In the genomic region with DNA sequence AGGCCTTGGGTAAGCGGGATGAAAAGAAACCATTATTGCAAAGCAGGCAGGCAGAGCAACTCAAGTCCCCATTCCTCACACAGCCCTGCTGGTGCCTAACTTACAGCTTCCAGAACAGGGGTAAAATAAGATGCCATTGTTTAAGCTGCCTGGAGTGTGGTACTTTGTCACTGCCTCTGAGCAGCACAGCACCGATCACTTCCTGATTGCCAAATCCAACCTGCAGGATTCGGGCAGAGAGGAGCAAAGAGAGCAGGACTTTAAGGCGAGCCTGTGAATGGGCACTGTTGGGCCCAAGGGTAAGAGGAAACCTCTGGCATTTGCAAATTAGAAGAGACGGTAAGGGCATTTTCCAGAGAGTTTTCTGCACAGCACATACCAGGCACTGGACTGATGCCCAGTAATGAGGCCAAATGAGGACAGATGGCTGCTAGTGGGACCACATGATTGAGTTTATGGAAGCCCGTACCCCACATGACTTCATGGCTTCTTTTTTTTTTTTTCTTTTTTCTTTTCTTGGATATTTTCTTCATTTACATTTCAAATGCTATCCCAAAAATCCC, we compare ENCODE assay signal across 13 mouse cellular contexts. TPM values are rescaled to one million over a fixed set of nuclear protein-coding genes. Genes with fewer than 3 reads are reported as not detected.
DNase-seq lines count a peak whose midpoint lies in the region; ATAC-seq lines count a peak whose summit lies in the region.
"Had no signal": no experiment of that assay in that cellular context is flagged by ENCODE, and none has a peak within 500 bp of the region (broad histone marks: within the 10 kb centered on the region; RNA-seq: fewer than 3 reads in every experiment).

No protein-coding gene starts in this region.

- H3K9ac ChIP-seq in kidney, embryonic 14.5 days (ENCODE audit: low read depth, low read length): no peak overlapping the region
- H3K9ac ChIP-seq: embryonic facial prominence, embryonic 12.5 days; intestine, embryonic 15.5 days had no signal

- WGBS in kidney, embryonic 14.5 days: 81% methylated on average over 6 of the region's 6 CpGs

- no peaks in the 10 kb centered on the region for H3K9me3 ChIP-seq in kidney, embryonic 14.5 days (ENCODE audit: control insufficient read depth, low read length)
- H3K9me3 ChIP-seq: embryonic facial prominence, embryonic 12.5 days; intestine, embryonic 15.5 days had no signal

- no peaks in the 10 kb centered on the region for H3K36me3 ChIP-seq in kidney, embryonic 14.5 days (ENCODE audit: control insufficient read depth, insufficient read depth, low read length)
- H3K36me3 ChIP-seq: embryonic facial prominence, embryonic 12.5 days; intestine, embryonic 15.5 days had no signal

- peak; percentile 35 for DNase-seq in gastrocnemius, postnatal 14 days
- no peak for DNase-seq in gastrocnemius, adult 8-10 months (ENCODE audit: low spot score in 2 of 2)
- peak; percentile 26 to 52 for DNase-seq in kidney, adult 8-10 months
- peak; percentile 74 for DNase-seq in Muller cell, postnatal 12 days (ENCODE audit: inconsistent ontology term)
- DNase-seq in cerebellum, adult 18-20 months: peak; percentile 70 to 74
- DNase-seq in lung, postnatal 25 days (ENCODE audit: low spot score): no peak
- DNase-seq: adrenal gland, adult 2 months; lung, postnatal 10 days had no signal

- no peaks in the 10 kb centered on the region; the same call in 1 of the 2 replicates for H3K4me1 ChIP-seq in kidney, embryonic 14.5 days (ENCODE audit: control insufficient read depth, insufficient read depth, low read length)
- H3K4me1 ChIP-seq: embryonic facial prominence, embryonic 12.5 days had no signal

- no peak overlapping the region for H3K4me2 ChIP-seq in kidney, embryonic 14.5 days (replicated peaks; ENCODE audit: low read depth, low read length)
- H3K4me2 ChIP-seq: embryonic facial prominence, embryonic 12.5 days; intestine, embryonic 15.5 days had no signal

- intact Hi-C loops in gastrocnemius, postnatal 14 days (cut with DNase I; ENCODE audit: low total_unique reads): no loop called here

- H3K4me3 ChIP-seq in kidney, embryonic 14.5 days (ENCODE audit: low read length): no peak overlapping the region
- H3K4me3 ChIP-seq: embryonic facial prominence, embryonic 12.5 days; intestine, embryonic 15.5 days had no signal

- ATAC-seq in kidney, embryonic 14.5 days (ENCODE audit: low FRiP score, low TSS enrichment): no peak
- no peak for ATAC-seq in inflammation-experienced regulatory T-cells, adult 6 months
- ATAC-seq: intestine, embryonic 15.5 days had no signal

- H3K27ac ChIP-seq in kidney, embryonic 14.5 days (ENCODE audit: low read depth, low read length): no peak overlapping the region
- H3K27ac ChIP-seq: embryonic facial prominence, embryonic 12.5 days; intestine, embryonic 15.5 days; stomach, postnatal 0 days had no signal

- no peaks in the 10 kb centered on the region for H3K27me3 ChIP-seq in kidney, embryonic 14.5 days (ENCODE audit: control insufficient read depth, insufficient read depth, low read length)
- H3K27me3 ChIP-seq: embryonic facial prominence, embryonic 12.5 days; intestine, embryonic 15.5 days had no signal

RNA-seq across cellular contexts. Expression of gene Tent4a, which starts 23.8 kb away (rescaled TPM):
- total RNA-seq in gastrocnemius, postnatal 14 days (2021): 1 to 10 TPM; 6.8 to 9.4 TPM
- total RNA-seq in gastrocnemius, adult 8-10 months (2022): 1 to 10 TPM; 4.6 to 6.0 (median 5.5) TPM
- polyA plus RNA-seq in kidney, embryonic 14.5 days (2014; fragmentation: Nextera tagmentation; extraction: Ambion mirVana): 8.3 and 8.6 TPM in 2 replicates
- 1 to 10 TPM; 3.7 to 5.8 (median 4.9) TPM for polyA plus RNA-seq in inflammation-experienced regulatory T-cells, adult 6 months (2017; shearing (Covaris generic))

RNA-seq across cellular contexts. Expression of gene Nsun2, which starts 24.6 kb away (rescaled TPM):
- 10 to 100 TPM; 39.5 to 44.5 TPM for total RNA-seq in gastrocnemius, postnatal 14 days (2021)
- total RNA-seq in gastrocnemius, adult 8-10 months (2022): 10 to 100 TPM; 41.3 to 58.5 (median 46.7) TPM
- polyA plus RNA-seq in kidney, embryonic 14.5 days (2014; fragmentation: Nextera tagmentation; extraction: Ambion mirVana): 88.5 and 142 TPM in 2 replicates
- polyA plus RNA-seq in inflammation-experienced regulatory T-cells, adult 6 months (2017; shearing (Covaris generic)): 10 to 100 TPM; 17.2 to 38.5 (median 30.6) TPM

RNA-seq across cellular contexts. Expression of gene Srd5a1, which starts 53.1 kb away (rescaled TPM):
- total RNA-seq in gastrocnemius, postnatal 14 days (2021): 1 to 10 TPM in 1 of 2 experiments, under 1 TPM in 1; 0.86 to 1.9 TPM
- total RNA-seq in gastrocnemius, adult 8-10 months (2022): under 1 TPM in 2 of 4 experiments, not detected in 2; 0.24 to 0.53 TPM
- 18.1 and 24.1 TPM in 2 replicates for polyA plus RNA-seq in kidney, embryonic 14.5 days (2014; fragmentation: Nextera tagmentation; extraction: Ambion mirVana)
- 1 to 10 TPM in 2 of 3 experiments, under 1 TPM in 1; 0.85 to 1.6 (median 1.2) TPM for polyA plus RNA-seq in inflammation-experienced regulatory T-cells, adult 6 months (2017; shearing (Covaris generic))

Comparison
In these comparisons a context has a peak if more than half of its experiments do, and no peak if none do; other contexts are left out.
1. DNase-seq: peak in gastrocnemius, postnatal 14 days (single experiment), kidney, adult 8-10 months (2 of 2), Muller cell, postnatal 12 days (single experiment) and cerebellum, adult 18-20 months (2 of 2); none in gastrocnemius, adult 8-10 months (0 of 2) and lung, postnatal 25 days (single experiment).